In genomic region chr1:182763716-182764461, GRCm38 (mm10) we compare ENCODE assay signal across 7 mouse cellular contexts. TPM values are rescaled to one million over a fixed set of nuclear protein-coding genes. Genes with fewer than 3 reads are reported as not detected.
DNase-seq lines count a peak whose midpoint lies in the region; ATAC-seq lines count a peak whose summit lies in the region.

Susd4 (plus strand) TSS chr1:182763860.

- intact Hi-C loops in left cerebral cortex, postnatal 25 days (cut with DNase I) = loop anchor here (1.0 to 5.0 kb wide), 2 partner anchors 30 to 78 kb away; no protein-coding TSS in a partner anchor

- no peaks in the 10 kb centered on the region; the same call in 1 of the 2 replicates for H3K27me3 ChIP-seq in intestine, embryonic 15.5 days (replicated peaks)

- under 1% methylated on average over 94 of the region's 95 CpGs for WGBS in intestine, embryonic 15.5 days

- DNase-seq in T-cell, adult 2 months (ENCODE audit: low spot score) = peak; percentile 83
- peak; percentile 86 for DNase-seq in cerebellum, adult 8-10 months
- peak; percentile 79 to 89 for DNase-seq in frontal cortex, adult 2 months (ENCODE audit: extremely low spot score in 1 of 2, low spot score in 1 of 2)
- DNase-seq in left cerebral cortex, postnatal 25 days (ENCODE audit: low spot score in 2 of 2) = peak; percentile 90 to 92
- DNase-seq in right cerebral cortex, postnatal 36 days (ENCODE audit: low spot score in 2 of 2) = peak; percentile 88

- peak; percentile 91 for ATAC-seq in intestine, embryonic 15.5 days
- ATAC-seq in megakaryocyte-erythroid progenitor cell, adult 5-6 weeks (replicated peaks; ENCODE audit: low FRiP score, low TSS enrichment, poor library complexity, severe bottlenecking) = peak; percentile 34

- H3K9ac ChIP-seq in intestine, embryonic 15.5 days = peak within 1 kb of the TSS; percentile 51

- peaks cover 12% of the 10 kb centered on the region for H3K4me1 ChIP-seq in intestine, embryonic 15.5 days (replicated peaks)

- H3K4me2 ChIP-seq in intestine, embryonic 15.5 days (replicated peaks) = peak within 1 kb of the TSS; percentile 97

- H3K36me3 ChIP-seq in intestine, embryonic 15.5 days = no peaks in the 10 kb centered on the region

- H3K4me3 ChIP-seq in intestine, embryonic 15.5 days (replicated peaks) = peak within 1 kb of the TSS; percentile 64

- H3K27ac ChIP-seq in intestine, embryonic 15.5 days = peak within 1 kb of the TSS; percentile 37

- no peaks in the 10 kb centered on the region for H3K9me3 ChIP-seq in intestine, embryonic 15.5 days

RNA-seq across cellular contexts. Expression of gene Susd4, which starts in this region (rescaled TPM):
- polyA plus RNA-seq in frontal cortex, adult 2 months (2012; rRNA removed) = 138 and 144 TPM in 2 replicates
- polyA plus RNA-seq in intestine, embryonic 15.5 days (2015; fragmentation: Nextera tagmentation; extraction: Ambion mirVana) = 15.1 and 15.5 TPM in 2 replicates
- 100 to 1,000 TPM; 104 to 108 TPM for total RNA-seq in left cerebral cortex, postnatal 25 days (2021)
- 0.12 and 0.26 TPM in 2 replicates for total RNA-seq in megakaryocyte-erythroid progenitor cell, adult 5-6 weeks (2014; fragmentation: Nextera tagmentation)
- total RNA-seq in megakaryocyte-erythroid progenitor cell, adult 5-6 weeks (2017) = not detected in 2 replicates

Comparison
In these comparisons a context has a peak if more than half of its experiments do, and no peak if none do; other contexts are left out.
1. Peak in every context shown above with its lines: DNase-seq, ATAC-seq, H3K4me3 ChIP-seq and H3K27ac ChIP-seq.
2. RNA of gene Susd4 (total RNA-seq): 104 to 108 TPM in left cerebral cortex, postnatal 25 days; 0.12 to 0.26 TPM in megakaryocyte-erythroid progenitor cell, adult 5-6 weeks; every median in the first group is over 10 times any median in the second.
3. Peak in ATAC-seq in megakaryocyte-erythroid progenitor cell, adult 5-6 weeks; RNA of the gene not detected or under 1 TPM.